Mouse (Mus musculus) cerebellum, postnatal 36 days (tissue): ENCODE measurements around the gene Sh3glb2.

ENCODE experiments used
- DNase-seq, 2 experiments: peaks; one replicate each; pipeline ENCODE4 v3.0.0; 2021 to 2022; ENCODE audit warnings: mixed read lengths in 2 of 2

Gene Sh3glb2

DNA sequence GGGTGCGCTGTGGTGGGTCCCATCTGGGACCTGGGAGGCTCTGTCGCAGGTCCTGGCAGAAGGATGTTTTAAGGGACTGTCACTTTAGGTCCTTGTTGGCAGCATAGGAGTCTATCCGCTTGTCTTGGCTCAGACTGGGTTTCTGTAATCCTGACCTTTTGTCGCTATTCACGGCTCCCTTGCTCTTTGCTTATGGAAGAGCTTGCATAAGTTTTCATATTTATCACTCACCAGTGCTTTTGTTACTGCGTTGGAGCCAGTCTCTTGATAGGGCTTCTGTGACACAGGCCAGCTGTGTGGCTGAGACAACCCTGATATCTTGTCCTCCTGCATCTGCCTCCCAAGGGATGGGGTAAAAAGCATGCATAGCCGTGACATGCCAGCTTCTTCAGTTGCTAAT lies 20.2 kb upstream of the Sh3glb2 start:
- DNase-seq, result no peak

GRCm38 (mm10) chr2:30377721-30378120 lies 18.6 kb upstream of the Sh3glb2 start:
- DNase-seq, result no peak

DNA sequence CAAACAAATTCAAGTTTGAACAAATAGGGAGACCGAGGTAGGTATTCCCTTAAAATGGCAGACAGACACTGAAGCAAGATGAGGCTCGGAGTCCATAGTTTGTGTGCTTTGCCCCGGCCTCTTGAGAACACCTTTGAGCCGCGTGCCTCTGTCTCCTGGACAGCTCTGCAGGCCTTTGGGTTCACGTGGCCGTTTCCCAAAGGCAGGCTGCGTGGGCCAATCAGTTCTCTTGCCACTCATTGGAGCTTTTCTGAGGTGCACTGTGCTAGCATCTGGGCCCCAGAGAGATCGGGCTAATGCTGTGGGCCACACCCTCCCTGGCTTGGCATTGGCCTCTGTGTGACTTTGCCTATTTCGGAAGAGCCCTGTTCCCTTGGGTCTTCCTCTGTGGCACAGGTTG lies 16.8 kb upstream of the Sh3glb2 start:
- DNase-seq, result no peak

DNA sequence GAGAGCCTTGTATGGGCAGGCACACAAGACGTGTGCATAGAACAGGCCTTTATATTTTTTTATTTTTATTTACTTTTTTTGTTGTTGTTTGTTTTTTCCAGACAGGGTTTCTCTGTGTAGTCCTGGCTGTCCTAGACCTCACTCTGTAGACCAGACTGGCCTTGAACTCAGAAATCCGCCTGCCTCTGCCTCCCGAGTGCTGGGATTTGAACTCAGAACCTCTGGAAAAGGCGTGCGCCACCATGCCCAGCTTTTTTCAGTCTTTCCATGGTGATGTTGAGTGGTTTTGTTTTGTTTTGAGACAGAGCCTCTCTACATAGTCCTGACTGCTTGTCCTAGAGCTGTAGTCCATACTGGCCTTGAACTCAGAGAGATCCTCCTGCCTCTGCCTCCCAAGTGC lies 13.6 kb upstream of the Sh3glb2 start:
- no peak for DNase-seq

- no peak for DNase-seq
Measured at GRCm38 (mm10) chr2:30371544-30371943, 12.4 kb upstream of the Sh3glb2 start.

- no peak for DNase-seq
Measured at GRCm38 (mm10) chr2:30366203-30366602, 7.1 kb upstream of the Sh3glb2 start.

GRCm38 (mm10) chr2:30365281-30366069 lies 6.3 kb upstream of the Sh3glb2 start:
- DNase-seq, result no peak

DNA sequence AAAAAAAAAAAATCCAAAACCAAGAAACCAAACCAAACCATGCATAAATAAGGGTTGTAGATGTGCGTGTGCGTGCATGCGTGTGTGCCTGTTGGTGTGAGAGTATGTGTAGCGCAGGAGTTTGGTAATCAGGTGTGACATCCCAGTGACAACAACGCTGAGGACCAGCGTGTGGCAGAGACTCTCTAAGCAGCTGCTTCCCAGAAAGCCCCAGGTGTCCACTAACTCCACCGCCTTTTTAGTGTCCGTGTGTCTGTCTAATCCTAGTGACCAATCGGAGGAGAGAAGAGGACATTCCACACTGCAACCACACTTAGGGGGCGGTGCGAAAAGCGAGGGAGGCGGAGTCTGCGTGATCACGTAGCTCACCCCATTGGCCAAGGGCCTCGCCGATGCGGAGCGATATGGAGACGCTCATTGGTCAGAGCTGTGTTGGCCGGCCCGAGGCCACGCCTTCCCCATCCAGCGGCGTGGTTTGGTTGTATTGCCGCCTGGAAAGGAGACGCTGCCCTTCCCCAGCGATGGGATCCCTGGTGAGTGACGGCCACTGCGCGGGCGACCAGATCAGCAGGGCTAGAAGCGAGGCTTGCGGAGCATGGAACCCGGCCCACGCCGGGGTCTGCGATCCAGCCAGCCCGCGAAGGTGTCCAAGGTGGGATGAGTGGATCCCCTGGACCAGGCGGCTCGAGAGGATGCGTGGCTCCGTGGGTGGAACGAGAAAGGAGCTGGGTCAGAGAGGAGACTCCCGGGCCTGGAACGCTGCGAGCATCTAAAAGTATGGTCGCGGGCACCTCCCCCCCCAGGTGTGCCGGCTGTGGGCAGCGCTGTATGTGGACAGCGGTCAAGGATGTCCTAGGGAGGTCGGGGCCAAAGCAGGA lies 4.9 kb upstream of the Sh3glb2 start, which contains the start of gene Miga2:
TSS of gene Miga2 (plus strand) at position 461 of the 878 bp plus-strand sequence.
- DNase-seq, result peak; percentile 97 to 98

DNA sequence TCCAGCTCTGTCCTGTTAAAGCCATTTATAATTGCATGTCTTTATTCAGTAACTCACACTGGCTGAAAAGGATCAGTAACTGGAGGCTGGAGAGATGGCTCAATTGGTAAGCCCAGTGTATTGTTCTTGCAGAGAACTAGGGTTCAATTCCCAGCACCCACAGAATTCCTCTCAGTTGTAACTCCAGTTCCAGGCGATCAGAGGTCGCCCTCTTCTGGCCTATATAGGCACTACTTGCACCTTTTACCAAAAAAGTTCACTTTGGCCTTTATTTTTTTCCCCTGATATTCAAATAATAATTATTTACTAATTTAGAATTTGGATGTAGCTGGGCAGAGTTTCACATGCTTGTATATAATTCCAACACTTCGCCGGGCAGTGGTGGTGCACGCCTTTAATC lies 3.7 kb upstream of the Sh3glb2 start:
- no peak for DNase-seq

- DNase-seq, result no peak
Measured at GRCm38 (mm10) chr2:30360626-30361025, 1.5 kb upstream of the Sh3glb2 start.

DNA sequence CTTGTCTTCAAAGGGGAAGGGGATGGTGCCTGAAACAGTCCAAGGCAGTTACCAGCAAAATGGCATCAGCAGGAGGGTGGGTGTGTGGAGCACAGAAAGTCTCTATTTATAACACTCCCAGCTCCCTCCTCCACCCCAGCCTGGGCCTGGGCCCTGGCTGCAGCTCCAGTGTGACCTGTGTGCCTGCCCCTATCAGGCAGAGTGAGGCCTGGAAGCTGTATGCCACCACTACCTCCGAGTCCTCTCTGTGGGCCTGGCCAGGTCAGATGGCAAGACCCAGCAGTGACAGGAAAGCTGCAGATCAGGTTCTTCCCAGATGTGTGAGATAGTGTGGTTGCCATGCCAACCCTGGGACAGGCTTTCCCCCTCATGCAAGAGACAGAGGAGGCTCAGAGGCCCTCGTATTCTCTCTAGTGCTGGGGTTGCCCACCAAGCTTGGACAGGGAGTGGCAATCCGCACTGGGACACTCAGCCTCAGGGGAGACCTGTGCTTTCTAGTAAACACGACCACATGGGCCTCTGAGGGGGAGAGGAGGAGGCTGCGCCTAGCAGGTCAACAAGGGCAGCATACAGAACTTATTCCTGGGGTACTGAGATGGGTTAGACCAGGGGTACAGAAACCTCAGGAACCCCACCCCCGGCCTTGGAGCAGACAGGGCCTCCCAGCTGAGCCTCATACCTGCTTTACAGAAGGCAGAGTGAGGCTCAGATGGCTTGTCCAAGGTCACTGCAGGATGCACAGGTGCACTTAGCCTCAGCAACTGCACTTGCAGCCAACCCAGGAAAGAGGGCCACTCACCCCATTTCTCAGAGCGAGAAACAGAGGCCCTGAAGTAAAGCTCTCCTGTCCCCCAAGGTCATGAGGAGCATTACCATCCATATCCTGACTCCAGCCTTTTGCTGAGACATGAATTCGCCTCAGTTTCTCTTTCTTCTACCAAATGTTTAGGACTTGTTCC lies 1.3 kb downstream of the Sh3glb2 start:
- DNase-seq, result peak; percentile 49 to 53

DNA sequence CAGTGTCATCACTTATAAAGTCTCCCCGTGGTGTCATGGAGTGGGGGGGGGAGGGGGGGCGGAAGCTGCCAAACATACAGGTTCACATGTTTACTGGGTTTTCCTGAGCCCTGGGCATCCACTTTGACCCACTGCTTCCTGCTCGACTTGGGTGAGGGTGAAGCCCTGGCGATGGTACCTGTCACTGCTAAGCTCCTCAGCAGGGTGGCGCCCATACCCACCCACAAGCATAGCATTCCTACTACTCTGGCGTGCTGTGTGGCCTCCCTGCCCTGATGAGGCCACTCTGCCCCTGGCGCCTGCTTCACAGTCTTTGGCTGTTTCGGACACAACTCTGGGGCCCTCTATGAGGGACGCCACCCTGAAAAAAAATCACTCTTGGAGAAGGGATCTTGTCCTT lies 2.2 kb downstream of the Sh3glb2 start:
- no peak for DNase-seq

GRCm38 (mm10) chr2:30356266-30356665 lies 2.9 kb downstream of the Sh3glb2 start:
- no peak for DNase-seq

GRCm38 (mm10) chr2:30355861-30356260 lies 3.3 kb downstream of the Sh3glb2 start:
- DNase-seq, result peak; percentile 61 to 68

GRCm38 (mm10) chr2:30351149-30351548 lies 8.0 kb downstream of the Sh3glb2 start:
- no peak for DNase-seq

- no peak for DNase-seq
Measured at GRCm38 (mm10) chr2:30349196-30349595, 9.9 kb downstream of the Sh3glb2 start.

DNA sequence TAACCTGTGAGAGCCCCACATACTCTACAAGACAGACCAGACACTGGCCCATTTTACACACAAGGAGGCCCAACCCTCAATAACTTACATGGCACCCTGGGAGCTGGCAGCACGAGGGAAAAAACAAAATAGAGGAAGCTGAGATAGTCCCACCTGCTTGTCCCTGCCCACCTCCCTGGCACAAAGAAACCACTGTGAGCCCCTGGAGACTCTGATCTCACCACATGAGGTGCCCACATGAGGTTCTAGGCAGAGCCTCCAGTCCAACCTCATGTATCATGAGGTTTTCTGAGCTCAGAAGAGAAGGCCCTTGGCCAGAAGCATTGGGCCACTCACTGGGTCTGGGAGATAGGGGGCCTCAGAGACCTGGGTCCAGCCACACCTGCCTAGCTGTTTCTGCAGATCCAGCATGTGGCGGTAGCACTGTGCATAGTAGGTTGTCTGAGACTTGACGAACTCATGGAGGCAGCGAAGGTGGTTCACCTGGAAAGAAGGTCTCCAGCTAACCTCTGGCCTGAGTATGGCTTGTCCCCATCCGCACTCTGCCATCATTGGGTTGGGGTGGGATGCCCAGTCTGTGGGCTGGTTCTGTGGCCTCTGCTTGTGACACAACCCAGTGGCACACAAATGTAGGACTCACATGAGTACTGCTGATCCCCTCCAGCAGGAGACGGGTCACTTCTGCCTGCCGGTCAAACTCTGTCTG lies 13.0 kb downstream of the Sh3glb2 start:
- DNase-seq, result no peak

DNA sequence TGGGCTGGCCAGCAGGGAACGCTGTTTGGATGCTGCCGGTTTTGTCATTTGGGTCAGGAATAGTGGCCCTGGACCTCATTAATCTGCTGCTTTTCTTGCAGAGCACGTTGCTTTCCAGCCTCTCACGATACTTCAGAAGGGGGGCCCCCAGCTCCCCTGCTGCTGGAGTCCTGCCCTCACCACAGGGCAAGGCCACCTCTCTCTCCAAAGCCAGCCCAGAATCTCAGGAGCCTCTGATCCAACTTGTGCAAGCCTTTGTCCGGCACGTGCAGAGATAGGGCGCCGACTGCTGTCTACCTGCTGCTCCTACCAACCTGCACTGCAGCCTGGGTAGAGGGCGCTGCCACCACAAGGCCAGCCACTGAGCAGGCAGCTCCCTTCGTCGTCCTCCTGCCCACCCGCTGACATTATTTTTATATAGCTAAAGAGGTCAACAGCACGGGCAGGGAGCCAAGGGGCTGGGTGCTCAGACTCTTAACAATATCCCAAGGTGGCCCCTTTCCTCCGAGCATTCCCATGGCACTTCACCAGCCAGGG lies 15.5 kb downstream of the Sh3glb2 start:
- peak; percentile 51 to 58 for DNase-seq

- peak; percentile 64 to 74 for DNase-seq
Measured at GRCm38 (mm10) chr2:30342544-30342943, 16.6 kb downstream of the Sh3glb2 start.

DNA sequence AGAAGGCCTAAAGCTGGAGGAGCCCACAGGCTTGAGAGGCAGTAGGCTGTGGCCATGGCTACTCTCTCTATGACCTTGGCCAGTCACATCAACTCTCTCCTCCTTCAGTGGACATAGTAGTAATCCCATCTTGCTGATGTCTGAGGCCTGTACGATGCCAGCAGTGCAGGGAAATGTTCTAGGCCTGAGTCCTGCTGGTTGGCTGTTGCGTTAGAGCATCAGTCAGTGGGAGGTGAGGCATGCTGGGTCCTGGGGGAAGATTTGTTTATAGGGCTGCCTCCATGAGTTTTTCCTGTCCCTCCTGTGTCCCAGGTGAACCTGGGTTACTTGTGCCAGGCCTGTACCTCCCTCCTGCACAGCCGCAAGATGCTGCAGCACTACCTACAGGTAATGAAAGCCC lies 17.1 kb downstream of the Sh3glb2 start:
- no peak for DNase-seq

- no peak for DNase-seq
Measured at GRCm38 (mm10) chr2:30337179-30337578, 22.0 kb downstream of the Sh3glb2 start.
